Mouse (Mus musculus): ENCODE data around the gene Jmjd8.
"Not testable (repeated sequence)": the region's sequence is repeated elsewhere in the genome, so short reads cannot be mapped to it uniquely, and the experiment has no call there.

The Jmjd8 gene

GRCm38 (mm10) chr17:25828712-25829557 lies at the start of gene Jmjd8:
Gene Jmjd8, plus strand, starts transcription at chr17:25828867.
- peak; percentile 66 to 68 for DNase-seq (ENCODE audit: low spot score in 2 of 2)

GRCm38 (mm10) chr17:25781339-25781738 lies 47.3 kb upstream of the Jmjd8 start:
- no peak for DNase-seq (ENCODE audit: low spot score in 2 of 2)

- no peak for DNase-seq (ENCODE audit: low spot score in 2 of 2)
Observed at GRCm38 (mm10) chr17:25783086-25783485, 45.6 kb upstream of the Jmjd8 start.

GRCm38 (mm10) chr17:25783861-25784574 lies 44.6 kb upstream of the Jmjd8 start:
- no peak for DNase-seq (ENCODE audit: low spot score in 2 of 2)

- peak; percentile 86 to 96 for DNase-seq (ENCODE audit: low spot score in 2 of 2)
Observed at GRCm38 (mm10) chr17:25785281-25785745, 43.4 kb upstream of the Jmjd8 start, which contains the start of gene Haghl. Gene Haghl, minus strand, starts transcription at chr17:25785673.

- no peak for DNase-seq (ENCODE audit: low spot score in 2 of 2)
Observed at GRCm38 (mm10) chr17:25786280-25786679, 42.4 kb upstream of the Jmjd8 start, which contains the start of gene Ccdc78. Gene Ccdc78, plus strand, starts transcription at chr17:25786580.

- no peak for DNase-seq (ENCODE audit: low spot score in 2 of 2)
Observed at GRCm38 (mm10) chr17:25786781-25787504, 41.7 kb upstream of the Jmjd8 start.

GRCm38 (mm10) chr17:25791320-25791842 lies 37.3 kb upstream of the Jmjd8 start:
- DNase-seq (ENCODE audit: low spot score in 2 of 2) = no peak

- DNase-seq (ENCODE audit: low spot score in 2 of 2) = peak; percentile 76 to 84
Observed at GRCm38 (mm10) chr17:25791843-25792527, 36.7 kb upstream of the Jmjd8 start.

- DNase-seq (ENCODE audit: low spot score in 2 of 2) = peak; percentile 81 to 82
Observed at GRCm38 (mm10) chr17:25792615-25793014, 36.1 kb upstream of the Jmjd8 start, which contains the start of gene Fam173a. Gene Fam173a, minus strand, starts transcription at chr17:25792901.

- DNase-seq (ENCODE audit: low spot score in 2 of 2) = no peak
Observed at GRCm38 (mm10) chr17:25794197-25794596, 34.5 kb upstream of the Jmjd8 start.

GRCm38 (mm10) chr17:25794998-25795397 lies 33.7 kb upstream of the Jmjd8 start:
- DNase-seq (ENCODE audit: low spot score in 2 of 2) = no peak

GRCm38 (mm10) chr17:25795609-25796092 lies 33.0 kb upstream of the Jmjd8 start, which contains the start of gene AC134908.4:
Gene AC134908.4, minus strand, starts transcription at chr17:25795659.
- DNase-seq (ENCODE audit: low spot score in 2 of 2) = no peak

- peak in 1 of 2 experiments; percentile 25 for DNase-seq (ENCODE audit: low spot score in 2 of 2)
Observed at GRCm38 (mm10) chr17:25796211-25796771, 32.4 kb upstream of the Jmjd8 start.

GRCm38 (mm10) chr17:25796951-25797369 lies 31.7 kb upstream of the Jmjd8 start, which contains the start of gene Metrn:
Gene Metrn, minus strand, starts transcription at chr17:25797136.
- peak; percentile 87 to 93 for DNase-seq (ENCODE audit: low spot score in 2 of 2)

- DNase-seq (ENCODE audit: low spot score in 2 of 2) = peak; percentile 55 to 72
Observed at GRCm38 (mm10) chr17:25801029-25801428, 27.6 kb upstream of the Jmjd8 start.

- DNase-seq (ENCODE audit: low spot score in 2 of 2) = no peak
Observed at GRCm38 (mm10) chr17:25802825-25803517, 25.7 kb upstream of the Jmjd8 start.

- no peak for DNase-seq (ENCODE audit: low spot score in 2 of 2)
Observed at GRCm38 (mm10) chr17:25806507-25806906, 22.2 kb upstream of the Jmjd8 start.

- DNase-seq (ENCODE audit: low spot score in 2 of 2) = not testable (repeated sequence)
Observed at GRCm38 (mm10) chr17:25807452-25807851, 21.2 kb upstream of the Jmjd8 start.

- no peak for DNase-seq (ENCODE audit: low spot score in 2 of 2)
Observed at GRCm38 (mm10) chr17:25808028-25808427, 20.6 kb upstream of the Jmjd8 start.

All from thymus, postnatal 10 days (tissue).